Mouse (Mus musculus) erythroblast, adult 5-6 weeks (primary cell): ENCODE measurements around the gene Gm21996. TPM values are rescaled to one million over a fixed set of nuclear protein-coding genes. Genes with fewer than 3 reads are reported as not detected.
"Not testable (repeated sequence)": the region's sequence is repeated elsewhere in the genome, so short reads cannot be mapped to it uniquely, and the experiment has no call there.

Experiments
- ATAC-seq: replicated peaks from 2 replicates; pipeline ENCODE4 v1.8.0; 2016; ENCODE audit warnings: moderate number of reproducible peaks, mild to moderate bottlenecking, moderate TSS enrichment, inconsistent platforms; ENCODE audit not compliant: poor library complexity, low FRiP score, severe bottlenecking
- total RNA-seq, 2 experiments: library from RNA; stranded (forward) in 1 of 2; stranded (reverse) in 1 of 2; fragments of 150-400 nt in 1 of 2; fragments of 200-764, 138-1000 nt in 1 of 2; gene quantifications; 2 replicates each; pipeline versions ENCODE4 v1.2.3 to v1.2.4; 2015 to 2017; ENCODE audit warnings: low replicate concordance in 2 of 2

Gm21996 gene
- total RNA-seq (2015; ENCODE audit: low replicate concordance), result not detected in 2 replicates
- not detected in 2 replicates for total RNA-seq (2017; ENCODE audit: low replicate concordance)

DNA sequence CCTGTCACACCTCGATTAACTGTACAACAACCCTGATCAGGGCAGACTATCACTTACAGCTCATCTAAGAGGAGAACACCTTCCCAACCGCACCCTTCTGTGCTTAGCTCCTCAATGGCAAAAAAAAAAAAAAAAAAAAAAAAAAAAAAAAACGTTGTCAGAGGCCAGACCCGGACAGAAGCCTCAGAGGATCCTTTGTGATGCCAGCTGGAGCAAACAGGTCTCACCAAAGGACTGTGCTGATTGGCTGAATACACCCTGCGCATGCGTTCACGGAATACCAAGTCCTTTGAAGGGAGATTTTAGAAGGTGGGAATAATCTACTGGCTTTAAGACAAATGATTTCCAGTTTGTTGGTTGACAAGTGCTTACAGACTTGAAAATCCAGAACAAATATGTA is at the start of gene Gm21996:
Gene Gm21996, minus strand, starts transcription at position 101 of the 400 bp plus-strand sequence.
- not testable (repeated sequence) for ATAC-seq
